Mouse (Mus musculus): ENCODE measurements at regions not wholly inside any gene's neighbourhood (a gene's known extent, or its start where the extent isn't known, plus 50 kb on each side); places are given as distances from the start of the nearest gene placed in this dataset.

DNA sequence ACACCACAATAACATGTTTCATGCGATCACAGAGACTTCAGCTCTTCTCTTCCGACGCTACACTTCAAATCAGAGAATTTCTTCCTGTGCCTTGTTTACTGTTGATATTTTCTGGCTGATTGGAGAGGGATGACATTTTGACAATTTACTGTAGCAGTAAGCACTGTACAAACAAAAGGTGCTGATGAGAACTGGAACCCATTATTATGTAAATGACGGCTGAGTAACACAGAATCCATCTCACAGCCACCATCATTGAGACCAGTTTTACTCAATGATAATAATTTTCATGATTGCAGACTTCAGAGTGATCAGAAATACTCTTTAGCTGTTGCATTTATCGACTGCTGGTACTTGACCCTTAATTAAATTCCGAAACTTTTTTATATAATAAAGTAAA is 341.5 kb upstream of the Pou3f3 start:
- no peak overlapping the region for H3K27ac ChIP-seq
- TF ChIP-seq CTCF (IDR thresholded peaks at IDR 0.05): no peak
- intact Hi-C loops (cut with DNase I): no loop called here
- DNase-seq (ENCODE audit: extremely low spot score in 1 of 2, low spot score in 2 of 2): no peak
- no peak overlapping the region for H3K4me3 ChIP-seq

DNA sequence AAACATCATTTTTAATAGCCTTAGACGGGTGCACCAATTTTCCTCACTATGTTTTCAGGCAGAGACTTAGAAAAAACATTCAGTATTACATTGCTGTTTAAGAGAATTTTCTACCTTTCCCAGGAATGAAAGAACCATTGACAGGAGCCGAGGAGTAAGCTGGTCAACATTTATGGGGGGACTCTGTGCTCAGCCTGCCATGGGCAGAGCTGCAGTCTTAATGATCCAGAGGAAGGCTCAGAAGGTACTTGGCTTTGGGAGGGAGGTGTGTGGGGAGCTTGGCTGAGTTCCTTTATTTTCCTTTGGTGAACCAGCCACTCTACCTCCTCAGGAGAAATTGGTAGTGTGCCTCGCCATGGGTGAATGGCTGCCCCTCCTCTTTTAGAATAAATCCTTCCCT is 333.1 kb upstream of the Pou3f3 start:
- no peak for DNase-seq (ENCODE audit: extremely low spot score in 1 of 2, low spot score in 2 of 2)
- no peak for TF ChIP-seq CTCF (IDR thresholded peaks at IDR 0.05)
- Histone ChIP-seq H3K27ac (no peak overlapping the region), H3K4me3 (no peak overlapping the region)
- intact Hi-C loops (cut with DNase I): no loop called here

DNA sequence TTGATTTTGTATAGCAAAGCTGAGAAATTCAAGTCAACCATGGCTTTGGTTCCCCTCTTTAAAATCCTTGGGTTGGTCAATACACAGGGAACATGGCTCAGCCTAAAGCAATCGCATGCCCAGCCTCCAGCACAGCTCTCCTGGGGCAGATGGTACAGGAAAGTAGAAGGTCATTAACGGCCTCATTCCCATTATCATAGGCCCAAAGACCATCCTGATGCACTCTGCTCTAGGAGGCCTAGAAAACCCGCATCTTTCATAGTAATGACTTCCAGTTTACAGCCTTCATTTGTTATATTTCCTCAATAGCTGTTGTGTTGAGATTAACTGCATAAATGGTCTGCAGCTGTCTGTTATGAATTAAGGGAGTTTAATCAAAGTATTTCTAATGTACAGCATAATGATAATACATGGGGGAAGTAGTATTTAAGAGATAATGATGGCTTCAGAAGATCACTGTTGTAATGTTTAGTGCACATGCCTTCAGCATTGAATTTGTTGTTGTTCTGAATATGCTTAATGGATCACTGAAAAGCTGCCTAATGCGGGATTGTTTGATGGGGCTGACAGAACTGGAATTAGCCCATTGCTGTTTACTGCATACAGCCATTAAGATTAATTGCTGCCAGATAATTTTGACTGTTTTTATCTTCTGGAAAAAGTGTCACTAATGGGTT is 329.8 kb upstream of the Pou3f3 start:
- intact Hi-C loops (cut with DNase I): no loop called here
- no peak for DNase-seq (ENCODE audit: extremely low spot score in 1 of 2, low spot score in 2 of 2)
- no peak for TF ChIP-seq CTCF (IDR thresholded peaks at IDR 0.05)
- Histone ChIP-seq H3K27ac (no peak overlapping the region), H3K4me3 (no peak overlapping the region)

DNA sequence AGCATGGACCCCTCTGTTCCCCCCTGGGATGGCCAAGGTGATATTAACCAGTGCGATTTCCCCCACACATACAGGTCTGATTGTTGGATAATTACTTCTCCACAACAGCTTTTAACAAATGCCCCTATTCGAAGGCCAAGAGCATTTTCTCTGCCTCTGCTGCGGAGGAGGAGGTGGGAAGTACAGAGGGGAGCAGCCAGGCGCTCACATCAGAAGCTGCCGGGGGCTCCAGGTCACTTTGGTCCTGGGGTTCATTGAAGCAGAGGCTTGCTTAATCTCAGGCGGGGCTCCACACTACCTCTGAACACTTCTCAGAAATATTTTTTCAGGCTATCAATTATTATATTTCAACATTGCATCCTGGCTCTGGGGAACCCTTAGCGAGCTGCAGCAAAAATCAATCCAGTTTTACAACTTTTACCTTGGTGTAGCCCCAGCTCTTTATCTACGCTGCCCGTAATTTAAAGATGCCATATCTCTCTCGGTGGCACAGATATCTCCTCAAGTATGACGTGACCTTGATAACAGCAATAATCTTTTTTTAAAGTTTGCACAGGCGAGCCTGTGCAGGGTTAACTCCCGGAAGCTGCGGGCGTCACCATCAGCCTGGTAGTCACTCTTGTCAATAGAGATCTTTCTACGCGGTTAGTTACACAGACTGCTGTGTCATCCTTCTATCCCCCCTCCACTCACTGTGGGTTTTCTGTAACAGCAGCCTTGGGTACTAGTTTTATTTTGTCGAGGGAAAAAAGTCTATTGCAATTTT is 307.5 kb upstream of the Pou3f3 start:
- intact Hi-C loops (cut with DNase I): no loop called here
- TF ChIP-seq CTCF (IDR thresholded peaks at IDR 0.05): no peak
- no peak for DNase-seq (ENCODE audit: extremely low spot score in 1 of 2, low spot score in 2 of 2)
- Histone ChIP-seq H3K4me3 (no peak overlapping the region), H3K27ac (no peak overlapping the region)

DNA sequence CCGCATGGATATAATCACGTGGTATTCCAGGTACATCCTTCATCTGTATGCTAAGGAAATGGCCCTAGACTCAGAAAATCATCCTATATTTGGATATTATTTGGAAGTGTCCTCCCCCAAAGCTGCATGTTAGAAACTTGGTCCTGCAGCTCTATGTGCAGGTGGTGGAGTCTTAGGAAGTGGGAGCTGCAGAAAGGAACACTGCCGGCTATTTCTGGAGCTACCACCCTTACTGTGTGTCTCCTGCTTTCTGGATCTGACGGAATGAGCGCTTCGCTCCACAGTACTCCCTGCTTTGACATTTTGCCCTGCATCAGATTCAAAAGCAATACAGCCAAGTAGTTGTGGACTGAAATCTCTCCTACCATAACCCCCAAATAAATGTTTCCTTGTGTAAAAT is 306.8 kb upstream of the Pou3f3 start:
- DNase-seq (ENCODE audit: extremely low spot score in 1 of 2, low spot score in 2 of 2): no peak
- Histone ChIP-seq H3K27ac (no peak overlapping the region), H3K4me3 (no peak overlapping the region)
- TF ChIP-seq CTCF (IDR thresholded peaks at IDR 0.05): no peak
- intact Hi-C loops (cut with DNase I): no loop called here

DNA sequence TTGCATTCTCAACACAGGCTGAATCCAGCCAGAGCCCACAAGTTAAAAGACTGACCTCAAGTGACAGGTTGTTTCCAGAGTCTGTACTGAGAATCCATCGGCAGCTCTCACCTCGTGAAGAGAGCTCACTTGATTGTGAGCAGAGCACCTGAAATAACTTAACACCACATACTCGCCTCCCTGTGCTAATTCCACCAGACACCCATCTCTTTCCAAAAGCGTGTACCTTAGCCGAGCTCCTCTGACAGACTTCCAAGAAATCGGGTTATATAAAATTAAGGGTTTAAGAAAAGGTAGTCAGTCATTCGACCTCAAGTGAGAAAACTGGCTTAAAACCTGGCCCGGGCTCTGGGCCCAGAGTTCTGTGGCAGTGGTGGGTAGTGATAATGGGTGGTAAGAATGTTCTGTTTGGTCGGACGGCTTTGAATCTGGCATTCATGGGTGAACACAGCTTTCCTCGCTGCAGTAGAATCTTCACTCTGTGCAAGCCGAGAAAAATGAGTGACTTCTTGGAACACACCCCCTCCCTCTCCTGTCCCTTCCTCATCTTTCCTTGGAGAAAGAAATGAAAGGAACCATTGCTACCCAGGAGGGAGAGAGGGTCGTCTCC is 299.8 kb upstream of the Pou3f3 start:
- no peak for DNase-seq (ENCODE audit: extremely low spot score in 1 of 2, low spot score in 2 of 2)
- Histone ChIP-seq H3K4me3 (no peak overlapping the region), H3K27ac (no peak overlapping the region)
- no peak for TF ChIP-seq CTCF (IDR thresholded peaks at IDR 0.05)
- intact Hi-C loops (cut with DNase I): no loop called here

DNA sequence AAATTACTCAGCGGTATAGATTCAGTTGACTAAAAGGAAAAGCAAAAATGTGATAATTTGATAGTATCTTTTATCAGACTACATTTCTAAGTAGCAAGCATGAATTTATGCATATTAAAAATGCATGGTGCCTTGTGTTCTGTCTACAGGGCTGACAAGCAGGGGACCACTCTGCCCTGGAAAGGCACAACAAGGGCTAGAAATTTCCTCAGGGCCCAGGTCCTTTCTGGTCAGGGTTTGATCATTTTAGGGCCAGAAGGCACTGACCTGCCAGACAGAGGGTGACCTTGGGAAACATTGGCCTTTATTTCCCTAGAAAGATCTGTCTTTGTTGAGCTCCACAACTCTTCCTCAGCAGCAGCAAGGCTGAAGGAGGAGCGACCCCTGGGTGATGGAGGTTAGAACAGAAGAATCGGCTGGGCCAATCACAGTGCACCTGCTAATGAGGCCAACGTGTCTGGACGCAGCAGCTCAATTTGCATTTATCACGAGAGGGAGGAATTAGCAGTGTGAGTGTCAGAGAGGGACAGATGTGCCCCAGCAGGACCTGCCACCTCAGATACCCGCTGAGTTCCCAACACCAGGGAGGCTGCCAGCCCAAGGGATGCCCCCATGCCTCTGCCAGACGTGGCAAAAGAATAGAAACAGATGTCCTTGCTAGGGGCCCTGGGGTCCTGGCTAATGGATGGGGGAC is 297.0 kb upstream of the Pou3f3 start:
- intact Hi-C loops (cut with DNase I): no loop called here
- no peak for TF ChIP-seq CTCF (IDR thresholded peaks at IDR 0.05)
- no peak for DNase-seq (ENCODE audit: extremely low spot score in 1 of 2, low spot score in 2 of 2)
- Histone ChIP-seq H3K27ac (no peak overlapping the region), H3K4me3 (no peak overlapping the region)

DNA sequence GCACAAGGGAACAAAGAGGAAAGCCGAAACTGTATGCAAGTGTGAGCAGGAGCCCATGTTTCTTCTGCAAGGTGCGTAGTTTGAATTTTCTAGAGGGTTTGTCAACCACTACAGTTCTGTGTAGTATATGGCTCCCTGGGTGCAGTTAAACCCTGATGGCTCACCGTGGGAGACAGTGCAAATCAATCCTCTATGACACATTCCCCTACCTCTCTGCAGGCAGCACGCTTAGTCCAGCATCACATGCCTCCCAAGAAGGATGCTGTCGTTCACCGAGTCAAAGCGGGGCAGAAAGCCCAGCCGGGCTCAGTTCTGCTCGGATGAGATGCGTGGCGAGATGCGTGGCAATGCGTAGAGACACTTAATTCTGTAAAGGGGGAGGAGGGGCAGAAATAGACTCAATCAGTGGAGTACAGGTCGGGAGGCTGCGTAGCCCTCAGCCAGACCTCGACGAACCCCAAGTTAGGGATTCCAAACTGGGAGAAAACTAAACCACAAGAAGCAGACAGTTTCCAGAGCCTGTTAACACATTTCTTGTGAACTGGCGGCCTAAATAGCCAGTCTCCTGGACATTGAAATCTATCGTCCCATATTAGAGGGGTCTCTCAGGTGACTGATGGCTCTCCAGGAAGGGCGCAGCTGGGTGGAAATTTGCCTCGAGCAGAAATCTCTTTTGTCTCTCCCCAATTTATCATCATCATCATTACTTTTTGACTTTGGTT is 279.6 kb upstream of the Pou3f3 start:
- H3K4me3 ChIP-seq: no peak overlapping the region
- no peak for TF ChIP-seq CTCF (IDR thresholded peaks at IDR 0.05)
- intact Hi-C loops (cut with DNase I): no loop called here
- H3K27ac ChIP-seq: no peak overlapping the region
- DNase-seq (ENCODE audit: extremely low spot score in 1 of 2, low spot score in 2 of 2): no peak

DNA sequence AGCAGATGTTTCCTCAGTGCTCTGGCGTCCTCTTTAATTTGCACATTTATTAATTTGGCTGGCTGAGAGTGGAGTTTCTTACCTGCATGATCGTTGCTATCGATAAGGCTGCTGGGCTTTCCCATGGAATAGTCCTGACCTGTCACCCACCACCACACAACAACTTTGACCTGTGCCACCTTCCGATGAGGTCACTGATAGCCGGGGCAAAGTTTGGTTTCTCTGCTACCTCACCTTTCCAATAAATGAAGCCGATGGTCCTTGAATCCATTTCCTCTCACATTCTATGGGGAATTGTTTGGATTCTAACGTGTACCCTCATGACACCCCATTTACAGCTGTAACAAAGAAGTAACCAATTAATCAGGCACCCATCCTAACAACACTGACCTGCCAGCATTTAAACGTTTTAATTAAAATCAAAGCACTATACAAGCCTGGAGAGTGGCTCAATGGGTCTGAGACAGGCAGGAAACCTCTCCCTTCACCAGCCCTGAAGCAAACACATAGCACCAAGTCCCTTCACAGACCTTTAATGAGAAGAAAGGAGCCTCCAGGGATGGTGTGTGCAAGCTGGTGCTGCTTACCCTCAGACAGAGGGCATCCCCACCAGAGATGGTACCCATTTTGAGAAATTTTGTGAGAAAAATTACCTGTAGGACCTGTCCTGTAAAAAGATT is 278.9 kb upstream of the Pou3f3 start:
- no peak for DNase-seq (ENCODE audit: extremely low spot score in 1 of 2, low spot score in 2 of 2)
- Histone ChIP-seq H3K27ac (no peak overlapping the region), H3K4me3 (no peak overlapping the region)
- TF ChIP-seq CTCF (IDR thresholded peaks at IDR 0.05): no peak
- intact Hi-C loops (cut with DNase I): no loop called here

DNA sequence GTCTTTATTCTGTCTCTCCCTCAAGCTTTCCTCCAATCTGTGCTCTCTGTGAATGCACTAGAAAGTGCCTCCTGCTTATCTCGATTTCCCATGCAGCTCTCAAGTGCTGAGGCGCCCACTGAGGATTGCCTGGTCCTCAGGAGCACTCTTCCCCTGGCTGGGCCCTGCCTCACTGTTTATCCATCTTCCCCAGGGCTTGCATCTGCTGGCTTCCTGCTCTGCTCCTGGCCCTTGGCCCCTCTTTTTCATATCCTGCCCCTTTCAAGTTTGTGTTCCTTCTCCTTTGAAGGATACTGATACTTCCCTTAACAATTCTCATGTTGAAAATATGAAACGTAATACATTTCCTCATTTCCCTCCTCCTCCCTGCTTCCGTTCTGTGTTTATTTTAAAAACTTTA is 277.8 kb upstream of the Pou3f3 start:
- intact Hi-C loops (cut with DNase I): no loop called here
- no peak for TF ChIP-seq CTCF (IDR thresholded peaks at IDR 0.05)
- Histone ChIP-seq H3K27ac (no peak overlapping the region), H3K4me3 (no peak overlapping the region)
- no peak for DNase-seq (ENCODE audit: extremely low spot score in 1 of 2, low spot score in 2 of 2)

DNA sequence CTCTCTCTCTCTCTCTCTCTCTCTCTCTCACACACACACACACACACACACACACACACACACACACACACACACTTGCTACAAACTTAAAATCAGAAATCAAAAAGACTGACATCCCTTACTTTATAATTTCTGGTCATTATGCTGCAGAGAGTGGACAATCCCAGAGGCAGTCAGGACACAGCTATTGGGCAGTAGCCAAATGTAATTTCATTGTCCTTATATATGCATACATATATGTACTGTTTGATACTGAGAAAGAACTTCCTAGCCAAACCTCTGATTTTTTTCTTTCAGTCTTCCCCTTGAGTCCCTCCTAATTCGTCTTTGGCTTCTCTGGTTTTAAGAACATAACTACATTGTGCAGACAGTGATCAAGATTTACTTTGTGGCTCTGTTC is 277.3 kb upstream of the Pou3f3 start:
- no peak overlapping the region for H3K4me3 ChIP-seq
- DNase-seq (ENCODE audit: extremely low spot score in 1 of 2, low spot score in 2 of 2): no peak
- no peak overlapping the region for H3K27ac ChIP-seq
- intact Hi-C loops (cut with DNase I): no loop called here
- no peak for TF ChIP-seq CTCF (IDR thresholded peaks at IDR 0.05)

Data from left cerebral cortex, adult 2 months (tissue).